Mouse (Mus musculus) intestine, embryonic 14.5 days (tissue): ENCODE data around the gene Obsl1. TPM values are rescaled to one million over a fixed set of nuclear protein-coding genes. Genes with fewer than 3 reads are reported as not detected.
A peak's percentile ranks its signal among the peaks of the same experiment; 100 is the strongest.

Experiments used
- ATAC-seq: fragments of 200-750 bp; cut with Nextera tagmentation; replicated peaks from 2 replicates; pipeline ENCODE4 v1.8.0; 2017; ENCODE audit warnings: low read depth, moderate number of reproducible peaks, moderate TSS enrichment, moderate library complexity; ENCODE audit not compliant: low FRiP score, low TSS enrichment
- DNase-seq: peaks from one replicate; pipeline ENCODE4 v3.0.0-alpha.2; 2018; ENCODE audit warnings: low spot score
- H3K27ac ChIP-seq: fragments of 300-500 bp; sonication (generic); 2 replicates; pipeline ENCODE4 v1.5.1; 2014; ENCODE audit warnings: low read depth, mild to moderate bottlenecking, control low read depth
- H3K27me3 ChIP-seq: fragments of 300-500 bp; sonication (generic); replicated peaks from 2 replicates; pipeline ENCODE4 v1.6.1; 2014; ENCODE audit warnings: low read length, control low read depth; ENCODE audit not compliant: control insufficient read depth, insufficient read depth
- H3K36me3 ChIP-seq: fragments of 300-500 bp; sonication (generic); 2 replicates; pipeline ENCODE4 v1.6.1; 2014; ENCODE audit warnings: low read length, control low read depth; ENCODE audit not compliant: control insufficient read depth, insufficient read depth
- H3K4me1 ChIP-seq: fragments of 300-500 bp; sonication (generic); replicated peaks from 2 replicates; pipeline ENCODE4 v1.6.1; 2014; ENCODE audit warnings: low read length, control low read depth, mixed read lengths; ENCODE audit not compliant: control insufficient read depth, insufficient read depth
- H3K4me2 ChIP-seq: fragments of 300-500 bp; sonication (generic); 2 replicates; pipeline ENCODE4 v1.6.1; 2014; ENCODE audit warnings: low read length
- H3K4me3 ChIP-seq: fragments of 300-500 bp; sonication (generic); 2 replicates; pipeline ENCODE4 v1.5.1; 2014; ENCODE audit warnings: low read depth, low read length, control low read depth, mixed read lengths
- H3K9ac ChIP-seq: fragments of 300-500 bp; sonication (generic); 2 replicates; pipeline ENCODE4 v1.6.1; 2014; ENCODE audit warnings: mild to moderate bottlenecking, low read length
- H3K9me3 ChIP-seq: fragments of 300-500 bp; sonication (generic); 2 replicates; pipeline ENCODE4 v1.6.1; 2016; ENCODE audit warnings: low read length, control low read depth; ENCODE audit not compliant: control insufficient read depth
- WGBS: fragments of 180-500 bp; shearing (Covaris S2); extraction: QIAGEN DNeasy Blood & Tissue Kit; methylation state at CpG from one replicate; pipeline ENCODE4 v1.1.7; 2014; 5-methylcytosine and 5-hydroxymethylcytosine counted together
- polyA plus RNA-seq: library from polyadenylated mRNA; unstranded; fragments of >200 nt; fragmentation: Nextera tagmentation; extraction: Ambion mirVana; gene quantifications from 2 replicates; pipeline ENCODE4 v1.2.1, GENCODE M21; 2014

Gene Obsl1
- polyA plus RNA-seq, 1 experiment from 2014 or later: 88.4 TPM

DNA sequence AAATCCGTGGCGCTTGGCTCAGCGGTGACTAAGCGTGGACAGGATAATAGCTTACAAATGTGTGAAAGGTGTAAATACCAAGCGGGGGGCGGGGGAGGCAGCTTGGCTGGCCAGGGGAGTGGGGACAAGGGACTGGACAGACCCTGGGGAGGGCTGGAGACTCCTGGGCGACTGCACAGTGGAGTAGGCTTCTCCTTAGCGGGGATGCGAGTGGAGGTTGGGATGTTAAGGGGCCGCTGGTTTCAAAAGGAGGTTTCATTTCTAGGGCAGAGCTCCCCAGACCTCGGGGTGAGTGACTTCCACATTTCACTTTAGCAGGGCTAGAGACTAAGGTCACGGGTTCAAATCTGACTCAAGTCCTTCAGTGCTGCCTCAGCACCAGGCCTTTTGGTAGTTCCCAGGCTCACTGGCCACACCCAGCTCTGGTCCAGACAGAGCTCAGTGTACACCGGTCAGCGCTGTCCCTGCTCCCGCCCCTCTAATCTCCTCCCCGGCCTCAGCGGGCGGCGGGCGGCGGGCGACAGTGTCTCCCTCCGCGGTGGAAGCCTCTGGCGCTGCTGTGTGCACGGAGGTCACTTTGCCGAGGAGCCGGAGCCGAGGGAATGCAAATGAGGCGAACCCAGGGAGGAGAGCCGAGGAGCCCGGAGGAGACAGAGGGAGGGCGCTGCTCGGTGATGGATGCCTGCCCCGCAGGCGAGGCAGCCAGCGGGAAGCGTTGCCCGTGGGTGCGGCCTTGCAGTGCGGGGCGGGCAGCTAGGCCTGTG lies 48.0 kb downstream of the Obsl1 start:
- Histone ChIP-seq H3K4me1 (peaks cover 14% of the 10 kb centered on the region), H3K9me3 (no peaks in the 10 kb centered on the region), H3K9ac (peak overlapping the region; percentile 40), H3K4me2 (peak overlapping the region; percentile 54), H3K27me3 (peaks cover 25% of the 10 kb centered on the region), H3K4me3 (peak overlapping the region; percentile 27), H3K36me3 (no peaks in the 10 kb centered on the region), H3K27ac (peak overlapping the region; percentile 70)
- DNase-seq: peak; percentile 76
- WGBS: 3% methylated on average over 41 of the region's 42 CpGs
- ATAC-seq: peak; percentile 78

DNA sequence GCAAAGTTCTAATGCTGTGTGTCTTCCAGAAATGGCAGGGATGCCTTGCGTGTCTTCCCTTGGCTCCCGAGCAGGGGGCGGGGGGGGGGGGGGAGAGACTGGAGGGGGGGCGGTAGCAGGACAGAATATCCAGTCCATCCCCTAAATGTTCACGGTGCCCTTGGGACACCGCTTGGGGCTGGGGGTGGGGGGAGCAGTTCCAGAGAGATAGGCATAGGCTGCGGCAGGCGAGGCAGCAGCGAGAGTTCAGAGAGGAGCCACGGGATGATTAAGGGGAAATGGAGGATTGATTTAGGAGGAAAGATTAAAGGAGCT lies 48.6 kb downstream of the Obsl1 start:
- H3K4me2 ChIP-seq: peak overlapping the region; percentile 54; the same call in 1 of the 2 replicates
- ATAC-seq: peak; percentile 11; the same call in 1 of the 2 replicates
- H3K27ac ChIP-seq: peak overlapping the region; percentile 70; the same call in 1 of the 2 replicates
- H3K9ac ChIP-seq: no peak overlapping the region
- H3K9me3 ChIP-seq: no peaks in the 10 kb centered on the region
- 9% methylated on average over 8 of the region's 10 CpGs for WGBS
- H3K4me3 ChIP-seq: no peak overlapping the region
- DNase-seq: no peak
- no peaks in the 10 kb centered on the region for H3K36me3 ChIP-seq
- peaks cover 30% of the 10 kb centered on the region for H3K27me3 ChIP-seq
- H3K4me1 ChIP-seq: peaks cover 14% of the 10 kb centered on the region

DNA sequence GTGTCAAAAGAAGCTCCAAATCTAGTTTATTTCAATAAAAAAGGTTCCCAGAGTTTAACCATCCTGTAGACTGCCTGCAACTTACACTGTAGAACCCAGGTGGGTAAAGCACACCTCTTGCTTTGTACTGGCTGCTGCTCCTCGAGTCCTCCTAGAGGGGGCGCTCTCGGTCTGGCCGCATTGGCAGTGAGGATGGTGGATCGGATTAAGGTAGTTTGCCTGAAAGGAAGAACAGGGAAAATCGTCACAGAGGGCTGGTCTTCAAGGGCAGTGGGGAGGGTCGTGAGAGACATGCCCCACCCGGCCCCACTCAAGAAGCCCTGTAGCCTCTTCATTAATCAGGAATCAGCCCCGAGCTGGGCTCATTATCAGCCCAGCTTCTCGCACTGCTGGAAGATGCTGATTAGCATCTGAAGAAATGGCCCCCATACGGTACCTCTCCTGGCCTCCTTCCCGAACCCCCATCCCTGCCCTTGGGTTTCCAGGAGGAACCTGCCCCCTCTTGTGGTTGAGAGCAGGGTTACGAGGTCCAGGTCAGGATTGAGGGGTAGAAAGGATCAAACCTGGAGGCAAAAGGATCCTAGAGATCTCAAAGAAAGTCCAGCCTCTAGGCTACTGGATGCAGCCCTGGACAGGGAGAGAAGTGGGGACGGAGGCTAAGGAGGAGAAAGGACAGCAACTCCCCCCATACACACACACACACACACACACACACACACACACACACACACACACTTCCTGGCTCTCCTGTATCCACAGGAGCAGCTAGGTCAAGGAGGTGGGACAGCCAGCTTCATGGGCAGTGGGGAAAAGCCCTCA lies 49.3 kb downstream of the Obsl1 start:
- H3K9ac ChIP-seq: no peak overlapping the region
- 15% methylated on average over 14 of the region's 14 CpGs for WGBS
- H3K27ac ChIP-seq: no peak overlapping the region
- H3K36me3 ChIP-seq: no peaks in the 10 kb centered on the region
- H3K4me3 ChIP-seq: no peak overlapping the region
- no peaks in the 10 kb centered on the region for H3K9me3 ChIP-seq
- no peak for DNase-seq
- ATAC-seq: no peak
- peaks cover 14% of the 10 kb centered on the region for H3K4me1 ChIP-seq
- peaks cover 37% of the 10 kb centered on the region for H3K27me3 ChIP-seq
- H3K4me2 ChIP-seq: no peak overlapping the region

DNA sequence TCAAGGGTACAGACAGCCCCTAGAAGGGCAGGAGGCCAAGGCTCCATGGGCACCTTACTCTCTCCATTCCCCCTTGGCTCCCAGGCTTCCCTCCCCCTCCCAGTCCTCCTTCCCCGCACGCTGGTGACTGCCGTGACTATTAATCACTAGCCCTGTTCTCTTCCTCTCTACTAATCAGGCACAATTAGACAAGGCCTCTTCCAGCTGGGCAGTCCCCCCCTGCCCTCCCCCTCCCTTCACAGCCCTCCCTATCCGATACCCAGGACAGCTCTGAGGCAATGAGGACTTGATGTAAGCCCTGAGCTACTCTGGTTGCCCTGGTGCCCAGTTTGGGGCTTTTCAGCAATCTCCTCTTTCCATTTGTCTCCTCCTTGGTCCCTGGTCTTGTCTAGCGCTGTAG lies 50.3 kb downstream of the Obsl1 start:
- Histone ChIP-seq H3K36me3 (no peaks in the 10 kb centered on the region), H3K27me3 (peaks cover 47% of the 10 kb centered on the region), H3K27ac (no peak overlapping the region), H3K9me3 (no peaks in the 10 kb centered on the region), H3K9ac (no peak overlapping the region), H3K4me3 (no peak overlapping the region), H3K4me2 (no peak overlapping the region), H3K4me1 (peaks cover 17% of the 10 kb centered on the region)
- 37% methylated on average over 5 of the region's 5 CpGs for WGBS
- no peak for ATAC-seq
- DNase-seq: no peak

GRCm38 (mm10) chr1:75455433-75455832 lies 50.8 kb downstream of the Obsl1 start:
- H3K27ac ChIP-seq: no peak overlapping the region
- peaks cover 52% of the 10 kb centered on the region for H3K27me3 ChIP-seq
- H3K9me3 ChIP-seq: no peaks in the 10 kb centered on the region
- no peak for DNase-seq
- H3K4me3 ChIP-seq: no peak overlapping the region
- no peak for ATAC-seq
- WGBS: 74% methylated on average over 3 of the region's 3 CpGs
- H3K4me2 ChIP-seq: no peak overlapping the region
- H3K36me3 ChIP-seq: no peaks in the 10 kb centered on the region
- H3K4me1 ChIP-seq: peaks cover 20% of the 10 kb centered on the region
- no peak overlapping the region for H3K9ac ChIP-seq

DNA sequence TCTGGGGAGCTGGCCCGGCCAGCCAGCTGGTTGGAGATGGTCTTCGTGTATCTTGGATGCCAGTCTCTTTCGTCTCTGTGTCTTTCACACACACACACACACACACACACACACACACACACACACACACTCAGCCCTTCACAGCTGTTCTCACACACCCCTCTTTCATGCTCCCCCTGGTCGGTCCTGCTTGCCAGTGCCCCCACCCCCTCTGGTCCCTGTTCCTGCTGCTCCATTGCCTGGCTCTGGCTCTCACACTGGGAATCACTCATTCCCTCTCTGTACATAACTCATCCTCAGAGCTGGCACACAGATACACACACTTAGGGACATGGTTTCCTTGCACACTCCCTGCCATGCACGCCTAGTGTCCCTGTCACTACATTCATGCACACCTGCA lies 54.4 kb downstream of the Obsl1 start:
- DNase-seq (no peak), ATAC-seq (no peak)
- Histone ChIP-seq H3K4me1 (peaks cover 17% of the 10 kb centered on the region), H3K9me3 (no peaks in the 10 kb centered on the region), H3K4me3 (no peak overlapping the region), H3K27ac (no peak overlapping the region), H3K9ac (no peak overlapping the region), H3K36me3 (no peaks in the 10 kb centered on the region), H3K27me3 (peaks cover 84% of the 10 kb centered on the region), H3K4me2 (no peak overlapping the region)
- 69% methylated on average over 5 of the region's 5 CpGs for WGBS

- H3K4me1 ChIP-seq: peaks cover 30% of the 10 kb centered on the region
- peak within 1 kb of the TSS; percentile 11; the same call in 1 of the 2 replicates for H3K9ac ChIP-seq
- 3% methylated on average over 35 of the region's 35 CpGs for WGBS
- no peak for ATAC-seq
- peak within 1 kb of the TSS; percentile 45 for H3K4me2 ChIP-seq
- H3K36me3 ChIP-seq: no peaks in the 10 kb centered on the region
- no peak for DNase-seq
- H3K27ac ChIP-seq: no peak within 1 kb of the TSS
- peak within 1 kb of the TSS; percentile 19; the same call in 1 of the 2 replicates for H3K4me3 ChIP-seq
- no peaks in the 10 kb centered on the region for H3K9me3 ChIP-seq
- peaks cover 79% of the 10 kb centered on the region for H3K27me3 ChIP-seq
Measured at GRCm38 (mm10) chr1:75450314-75451005, 55.8 kb downstream of the Obsl1 start, which contains the start of gene Asic4. Gene Asic4, plus strand, starts transcription at chr1:75450436.

DNA sequence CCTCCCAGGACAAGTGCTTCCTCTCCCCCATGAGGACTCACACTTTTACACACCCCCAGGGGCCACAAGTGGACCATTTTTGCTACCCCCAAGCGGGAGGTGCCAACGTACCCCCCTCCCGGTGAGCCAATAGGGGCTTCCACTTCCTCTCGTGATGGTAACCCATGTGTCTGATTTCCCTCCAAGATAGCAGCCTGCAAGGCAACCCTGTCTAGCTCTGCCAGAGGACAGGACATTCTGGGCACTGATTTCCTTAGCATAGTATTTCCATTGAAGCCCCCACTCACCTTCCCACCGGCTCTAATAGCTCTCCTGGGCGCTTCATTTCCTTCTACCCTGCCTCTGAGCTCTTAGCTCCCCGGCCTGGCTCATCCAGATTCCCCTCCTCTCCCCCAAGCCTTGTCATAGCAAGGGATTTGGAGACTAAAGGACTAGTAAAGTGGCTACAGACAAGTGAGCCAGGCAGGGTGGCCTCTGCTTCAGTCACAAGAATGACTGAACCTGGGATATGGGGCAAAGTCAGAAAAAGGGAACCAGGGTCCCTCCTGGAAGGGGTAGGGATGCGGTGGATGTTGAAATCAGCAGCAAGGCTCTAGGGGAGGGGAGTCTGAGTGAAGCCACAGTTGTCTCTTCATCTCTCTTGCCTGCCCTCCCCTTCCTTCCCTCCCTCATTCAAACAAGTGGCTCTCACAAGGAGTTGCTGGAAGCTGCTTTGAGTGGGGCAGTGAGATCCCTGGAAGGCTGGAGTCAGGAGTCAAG lies 56.7 kb downstream of the Obsl1 start:
- Histone ChIP-seq H3K4me3 (no peak overlapping the region), H3K27ac (no peak overlapping the region), H3K27me3 (peaks cover 75% of the 10 kb centered on the region), H3K4me2 (peak overlapping the region; percentile 45; the same call in 1 of the 2 replicates), H3K4me1 (peaks cover 31% of the 10 kb centered on the region), H3K9me3 (no peaks in the 10 kb centered on the region), H3K9ac (no peak overlapping the region), H3K36me3 (no peaks in the 10 kb centered on the region)
- DNase-seq (no peak), ATAC-seq (no peak)
- 11% methylated on average over 8 of the region's 8 CpGs for WGBS
